Mouse (Mus musculus) spleen, postnatal 36 days (tissue): ENCODE measurements around the gene Ube2f.

Experiments used
- DNase-seq, 2 experiments: peaks; one replicate each; pipeline ENCODE4 v3.0.0; 2022; ENCODE audit warnings: low spot score in 2 of 2, mixed read lengths in 1 of 2

Ube2f gene

DNA sequence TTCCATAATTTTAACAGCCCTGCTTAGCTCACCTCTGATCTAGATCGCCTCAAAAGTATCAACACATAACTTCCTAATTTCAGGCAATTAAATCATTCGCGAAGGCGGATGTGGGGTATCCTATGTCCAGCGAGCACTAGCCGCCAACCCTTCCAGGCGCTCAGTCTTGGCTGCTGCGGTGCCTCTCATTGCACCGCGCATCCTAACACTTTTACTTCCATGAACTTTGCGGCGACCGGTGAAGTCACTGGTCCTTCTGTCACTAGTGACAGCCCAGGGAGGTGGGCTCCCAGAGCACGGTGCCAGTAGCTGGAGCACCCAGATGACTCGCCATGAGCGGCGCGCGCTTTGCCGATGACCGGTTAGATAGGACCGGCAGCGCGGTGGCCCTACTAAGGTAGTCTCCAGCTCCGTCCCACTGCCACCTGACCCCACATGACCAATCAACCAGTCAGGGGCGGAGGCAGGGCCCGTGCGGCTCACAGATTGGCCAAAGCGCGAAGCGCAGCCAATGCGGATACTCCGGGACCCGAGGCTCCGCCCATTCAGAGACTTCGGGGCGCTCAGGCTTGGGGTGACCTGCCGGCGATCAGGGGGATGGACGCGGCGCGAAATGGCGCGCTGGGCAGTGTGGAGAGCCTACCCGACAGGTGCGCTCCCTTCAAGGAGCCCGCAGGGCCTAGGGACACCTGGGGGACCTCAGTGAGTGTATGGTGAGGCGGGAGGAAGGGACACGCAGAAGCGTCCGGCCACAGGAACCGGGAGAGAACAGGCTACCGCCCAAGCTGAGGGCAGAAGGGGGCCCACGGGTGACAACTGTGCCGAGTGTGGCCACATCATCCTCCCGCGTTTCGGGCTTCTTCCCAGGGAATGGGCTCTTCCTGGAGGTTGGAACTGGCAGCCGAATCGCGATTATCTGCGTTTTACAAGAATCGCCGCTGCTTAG is 48.0 kb downstream of the Ube2f start, which contains the start of gene Scly:
Scly (plus strand) TSS at position 540 of the 946 bp plus-strand sequence.
- peak; percentile 95 to 98 for DNase-seq

- DNase-seq, result no peak
These were observed 49.1 kb downstream of the Ube2f start for GRCm38 (mm10) chr1:91299026-91299706.

DNA sequence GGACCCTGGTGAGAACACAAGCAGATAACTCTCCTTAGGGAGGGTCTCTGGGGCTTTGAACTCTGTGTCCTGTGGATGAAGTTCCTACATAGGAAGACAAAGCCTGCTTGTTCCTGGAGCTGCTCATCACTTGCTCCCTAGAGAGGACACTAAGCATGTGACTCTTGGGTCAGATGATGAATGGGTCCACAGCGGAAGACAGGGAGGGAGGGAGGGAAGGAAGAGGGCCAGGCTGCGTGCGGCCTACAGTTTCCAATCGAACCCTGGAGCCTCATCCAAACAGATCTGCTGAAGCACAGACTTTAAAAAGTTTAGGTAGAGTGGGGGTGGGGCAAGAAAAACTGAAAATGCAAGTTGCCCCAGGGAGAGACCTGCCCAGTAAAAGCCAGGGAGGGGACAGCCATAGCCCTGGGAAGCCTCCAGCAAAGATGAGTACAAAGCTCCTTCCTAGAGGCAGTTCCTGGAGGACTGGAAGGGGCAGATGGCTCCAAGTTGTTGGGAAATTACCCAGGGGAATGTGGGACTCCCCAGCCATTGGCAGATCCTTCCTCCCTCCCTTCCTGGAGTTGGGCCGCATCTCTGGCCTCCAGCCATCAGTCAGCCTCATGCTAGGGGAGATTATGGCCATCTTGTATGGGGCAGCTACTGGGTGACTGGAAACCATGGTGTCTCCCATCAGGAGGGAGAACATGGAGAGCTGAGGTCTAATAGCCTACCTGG is 49.8 kb downstream of the Ube2f start:
- peak; percentile 25 to 44 for DNase-seq

- DNase-seq, result no peak
These were observed 51.3 kb downstream of the Ube2f start for GRCm38 (mm10) chr1:91301206-91301920.

DNA sequence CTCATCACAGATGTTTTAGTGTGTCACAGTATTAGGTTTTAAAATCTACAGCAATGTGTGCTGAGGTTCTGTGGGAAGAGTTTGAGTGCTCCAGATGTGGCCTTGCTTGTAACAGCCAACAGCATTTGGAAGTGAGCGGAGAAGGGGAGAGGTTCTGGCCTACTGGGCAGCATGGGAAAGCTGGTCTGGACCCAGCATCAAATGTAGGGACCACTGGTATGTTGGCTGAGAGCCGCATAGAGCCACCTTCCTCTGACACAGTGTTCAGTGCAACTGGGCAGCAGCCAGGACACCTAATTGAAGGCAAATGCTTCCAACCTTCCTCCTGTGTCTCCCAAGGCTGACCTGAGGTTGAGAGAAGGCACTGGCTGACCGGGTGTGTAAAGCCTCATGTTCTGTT is 51.9 kb downstream of the Ube2f start:
- no peak for DNase-seq

DNA sequence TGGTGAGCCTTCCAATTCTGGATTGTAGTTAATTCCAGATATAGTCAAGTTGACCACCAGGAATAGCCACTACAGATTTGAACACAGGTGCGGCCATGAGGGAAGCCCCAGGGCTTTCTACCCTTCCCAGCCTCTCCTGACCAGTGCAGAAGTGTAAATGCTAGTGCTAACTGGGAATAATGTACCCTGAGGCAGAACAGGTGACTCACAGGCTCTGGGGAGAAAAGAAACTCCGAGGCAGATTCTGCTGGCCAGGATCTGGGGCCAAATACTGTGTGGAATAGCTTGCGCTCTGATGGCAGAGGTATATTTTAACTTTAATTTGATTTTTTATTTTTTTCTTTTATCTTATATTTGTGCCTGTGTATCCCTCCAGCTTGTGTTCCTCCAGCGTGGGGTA is 54.5 kb downstream of the Ube2f start:
- no peak for DNase-seq

GRCm38 (mm10) chr1:91309366-91310085 is 59.4 kb downstream of the Ube2f start:
- no peak for DNase-seq

- DNase-seq, result no peak
These were observed 62.2 kb downstream of the Ube2f start for GRCm38 (mm10) chr1:91312273-91312672.

- no peak for DNase-seq
These were observed 63.1 kb downstream of the Ube2f start for GRCm38 (mm10) chr1:91313251-91313650.

DNA sequence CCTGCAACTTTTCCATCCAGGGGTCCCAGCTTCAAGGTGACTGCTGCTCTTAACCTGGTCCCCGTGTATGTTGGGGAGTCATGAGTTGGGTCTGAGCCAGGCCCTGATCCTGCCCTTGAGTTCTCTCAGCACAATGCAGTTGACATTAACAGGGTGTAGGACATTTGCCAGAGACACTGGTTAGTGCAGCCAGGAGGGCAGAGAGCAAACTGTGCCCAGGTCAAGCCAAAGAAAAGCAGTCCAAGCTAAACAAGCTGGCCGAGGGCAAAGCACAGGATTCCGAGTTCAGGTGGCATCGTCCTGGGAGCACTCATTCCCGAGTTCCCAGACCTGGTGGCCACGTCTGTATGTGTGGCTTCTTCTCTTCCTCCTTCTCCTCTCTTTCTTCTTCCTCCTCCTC is 67.6 kb downstream of the Ube2f start:
- DNase-seq, result no peak

DNA sequence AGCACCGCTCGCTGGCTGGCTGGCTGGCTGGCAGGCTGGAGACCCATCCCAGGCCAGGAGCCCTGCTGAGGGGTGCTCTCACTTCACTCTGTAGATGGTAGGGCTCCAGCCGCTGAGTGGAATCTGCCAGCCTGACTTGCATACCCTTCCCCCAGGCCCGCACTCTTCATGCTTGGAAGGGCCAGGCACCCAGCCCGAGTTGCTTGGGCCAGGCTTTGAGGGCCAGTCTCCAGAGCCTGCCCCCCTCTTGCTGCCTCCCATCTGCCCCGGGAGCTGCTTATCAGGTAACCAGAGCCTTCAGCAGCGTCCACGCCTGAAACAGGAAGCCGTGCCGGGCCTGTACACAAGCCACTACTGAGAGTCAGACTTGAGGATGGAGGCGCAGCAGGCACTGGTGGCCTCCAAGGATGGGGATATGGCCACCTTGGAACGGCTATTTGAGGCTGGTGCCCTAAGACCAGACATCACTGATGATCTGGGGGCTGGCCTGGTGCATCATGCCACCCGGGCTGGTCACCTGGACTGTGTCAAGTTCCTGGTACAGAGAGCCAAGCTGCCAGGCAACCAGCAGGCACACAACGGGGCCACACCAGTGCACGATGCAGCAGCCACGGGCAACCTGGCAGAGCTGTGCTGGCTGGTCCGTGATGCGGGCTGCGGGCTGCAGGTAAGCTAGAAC is 71.8 kb downstream of the Ube2f start, which contains the start of gene Espnl:
Espnl (plus strand) TSS at position 316 of the 679 bp plus-strand sequence.
- DNase-seq, result no peak

DNA sequence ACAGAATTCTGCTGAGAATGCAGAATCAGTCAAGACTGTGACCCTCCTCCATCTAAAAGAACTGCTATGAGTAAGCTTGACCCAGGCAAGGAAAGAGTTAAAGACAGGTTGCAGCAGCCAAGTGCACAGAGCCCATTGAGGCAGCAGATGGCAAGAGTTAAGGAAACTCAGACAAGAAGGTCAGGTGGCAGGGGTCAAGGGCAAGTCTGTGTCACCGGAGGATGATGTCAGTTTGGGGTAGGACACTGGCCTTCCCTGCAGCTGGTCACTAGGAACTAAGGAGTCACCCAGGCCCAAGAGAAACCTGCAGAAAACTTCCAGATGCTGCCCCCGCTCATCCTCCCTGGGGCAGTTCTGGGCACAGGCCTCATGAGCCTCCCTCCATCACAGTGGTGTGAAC is 74.5 kb downstream of the Ube2f start:
- DNase-seq, result no peak

- no peak for DNase-seq
These were observed 75.5 kb downstream of the Ube2f start for GRCm38 (mm10) chr1:91325488-91326042.

DNA sequence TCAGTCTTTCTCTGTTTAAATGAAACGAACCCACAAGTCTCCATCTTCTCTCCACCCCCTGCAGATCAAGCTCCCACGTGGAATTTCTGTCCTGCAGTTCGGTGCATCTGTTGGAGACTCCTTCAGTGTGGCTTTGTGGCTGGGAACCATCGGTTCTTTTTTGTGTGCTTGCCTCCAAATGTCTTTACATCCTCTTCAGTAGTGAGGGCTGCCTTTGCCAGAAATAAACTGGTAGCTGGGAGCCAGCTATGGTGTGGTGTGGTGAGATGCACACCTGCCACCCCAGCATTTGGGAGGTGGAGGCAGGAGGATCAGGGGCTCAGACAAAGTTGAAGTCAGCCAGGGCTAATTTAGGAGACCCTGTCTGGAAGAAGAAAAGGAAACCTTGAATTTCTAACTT is 82.0 kb downstream of the Ube2f start:
- no peak for DNase-seq

GRCm38 (mm10) chr1:91333582-91333981 is 83.5 kb downstream of the Ube2f start:
- DNase-seq, result no peak

- no peak for DNase-seq
These were observed 87.3 kb downstream of the Ube2f start for GRCm38 (mm10) chr1:91337355-91337754.
